Mouse (Mus musculus): ENCODE measurements around the gene Myh13.

Myh13 gene

GRCm38 (mm10) chr11:67321358-67321757 lies at the start of gene Myh13:
Myh13 (plus strand) TSS chr11:67321658.
- no peak for DNase-seq (ENCODE audit: low spot score)

- no peak for DNase-seq (ENCODE audit: low spot score)
Measured at GRCm38 (mm10) chr11:67276601-67277174, 44.8 kb upstream of the Myh13 start, which contains the start of gene Myh8. Myh8 (plus strand) TSS chr11:67277124.

DNA sequence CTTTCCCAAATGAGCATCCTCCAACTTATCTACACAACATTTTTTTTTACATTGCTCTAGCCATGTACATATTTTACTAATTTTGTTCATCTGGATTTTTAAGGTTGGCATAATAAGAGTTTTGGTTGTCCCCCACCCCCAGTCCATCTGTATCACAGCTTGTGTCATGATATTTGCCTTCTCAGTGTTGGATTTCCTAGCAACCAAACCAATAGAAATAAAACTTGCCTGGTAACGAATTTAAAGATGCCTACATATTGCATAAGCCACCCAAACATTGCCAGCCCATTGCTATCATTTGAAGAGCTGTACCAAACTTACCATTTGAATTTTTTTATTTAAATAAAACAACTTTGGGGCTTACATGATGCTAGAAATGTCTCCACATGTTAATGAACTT lies 28.0 kb upstream of the Myh13 start:
- no peak for DNase-seq (ENCODE audit: low spot score)

DNA sequence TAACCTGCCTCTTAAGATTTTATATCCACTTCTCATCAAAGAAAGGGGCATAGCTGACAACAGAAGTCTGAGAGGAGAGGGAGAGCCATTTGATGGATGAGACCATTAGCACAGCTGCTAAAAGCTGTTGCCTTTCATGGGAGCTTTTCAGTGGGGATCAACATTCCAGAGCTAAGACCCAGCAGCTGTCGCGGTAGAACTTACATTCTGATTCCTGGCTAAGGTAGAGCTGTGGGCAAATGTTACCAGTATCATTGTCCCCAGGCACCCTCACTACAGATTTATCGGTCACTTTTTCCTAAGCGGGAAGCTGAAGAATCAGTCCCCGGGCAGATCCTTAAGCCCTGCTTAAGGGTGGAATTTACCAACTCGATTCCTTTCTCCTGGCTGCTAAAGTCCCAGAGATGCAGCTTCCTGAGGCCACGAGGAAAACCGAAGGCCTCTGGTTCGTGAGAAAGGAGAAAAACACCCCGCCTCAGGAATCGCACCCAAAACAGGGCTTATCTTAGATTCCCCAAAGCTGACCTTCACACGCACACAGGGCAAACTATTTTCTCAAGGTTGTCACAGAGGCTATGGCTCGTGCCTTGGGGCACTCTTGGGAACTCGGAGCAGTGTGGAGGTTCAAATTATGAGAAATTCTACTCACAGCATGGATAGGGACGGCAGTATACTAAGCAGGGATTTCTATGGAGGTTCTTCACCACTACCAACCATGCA lies 7.6 kb upstream of the Myh13 start:
- DNase-seq (ENCODE audit: low spot score) = no peak

DNA sequence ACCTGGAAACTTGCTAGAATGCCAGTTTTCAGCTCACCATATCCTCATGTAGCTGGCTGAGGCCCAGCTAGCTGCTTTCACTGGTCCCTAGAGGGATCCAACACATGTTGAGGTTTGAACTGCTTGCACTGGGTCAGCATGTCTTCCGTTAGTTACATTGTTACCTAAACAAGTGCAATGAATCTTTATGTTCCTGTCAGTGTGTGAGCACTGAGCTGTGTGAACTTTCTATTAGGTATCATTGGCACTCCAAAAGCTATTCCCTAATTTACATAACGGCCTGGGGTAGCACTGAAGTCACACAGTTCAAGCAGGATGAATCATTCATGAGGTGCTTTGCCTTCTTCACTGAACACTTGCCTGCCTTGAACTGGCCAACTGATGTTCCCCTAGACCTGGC lies 5.1 kb downstream of the Myh13 start:
- no peak for DNase-seq (ENCODE audit: low spot score)

DNA sequence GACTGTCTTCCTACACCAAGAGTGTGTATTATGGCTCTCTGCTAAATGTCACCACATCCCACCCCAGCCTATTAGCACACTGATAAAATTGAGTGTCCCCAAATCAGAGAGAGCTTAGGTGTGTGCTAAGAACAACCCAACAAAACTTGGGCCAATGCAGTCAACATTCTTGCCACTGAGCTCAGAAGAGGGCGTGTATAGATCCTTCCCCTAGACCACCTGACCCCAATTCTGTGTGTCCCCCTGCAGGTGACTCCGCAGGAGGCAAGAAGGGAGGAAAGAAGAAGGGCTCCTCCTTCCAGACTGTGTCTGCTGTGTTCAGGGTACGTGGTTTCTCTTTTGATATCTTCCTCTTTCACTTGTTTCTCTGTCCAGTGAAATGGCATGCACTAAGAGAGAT lies 23.1 kb downstream of the Myh13 start:
- DNase-seq (ENCODE audit: low spot score) = no peak

GRCm38 (mm10) chr11:67345186-67345855 lies 23.9 kb downstream of the Myh13 start:
- no peak for DNase-seq (ENCODE audit: low spot score)

DNA sequence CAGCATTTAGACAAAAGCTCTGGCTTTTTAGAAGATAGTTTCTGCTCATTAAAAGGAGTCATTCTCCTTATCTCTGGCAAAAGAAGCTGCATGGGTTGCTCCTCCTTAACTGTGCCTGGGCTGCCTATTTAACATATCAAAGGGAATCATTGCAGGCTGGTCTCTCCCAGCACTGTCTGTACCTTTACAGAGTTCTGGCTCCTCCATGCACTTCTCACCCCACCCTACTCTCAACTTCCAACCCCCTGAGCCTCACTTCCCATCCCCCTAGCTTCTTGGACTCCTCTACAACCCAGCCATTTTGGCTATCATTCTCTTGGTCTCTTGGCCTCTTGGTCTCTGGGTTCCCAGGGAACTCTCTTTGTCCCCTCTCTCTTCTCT lies 24.4 kb downstream of the Myh13 start:
- DNase-seq (ENCODE audit: low spot score) = no peak

GRCm38 (mm10) chr11:67350153-67350768 lies 28.8 kb downstream of the Myh13 start:
- peak; percentile 55 for DNase-seq (ENCODE audit: low spot score)

GRCm38 (mm10) chr11:67353011-67353410 lies 31.6 kb downstream of the Myh13 start:
- DNase-seq (ENCODE audit: low spot score) = no peak

- DNase-seq (ENCODE audit: low spot score) = no peak
Measured at GRCm38 (mm10) chr11:67358031-67358430, 36.6 kb downstream of the Myh13 start.

GRCm38 (mm10) chr11:67362236-67362635 lies 40.8 kb downstream of the Myh13 start:
- DNase-seq (ENCODE audit: low spot score) = no peak

GRCm38 (mm10) chr11:67364551-67364950 lies 43.1 kb downstream of the Myh13 start:
- DNase-seq (ENCODE audit: low spot score) = no peak

GRCm38 (mm10) chr11:67364986-67365721 lies 43.7 kb downstream of the Myh13 start:
- DNase-seq (ENCODE audit: low spot score) = no peak

- no peak for DNase-seq (ENCODE audit: low spot score)
Measured at GRCm38 (mm10) chr11:67366936-67367335, 45.5 kb downstream of the Myh13 start.

- peak; percentile 21 for DNase-seq (ENCODE audit: low spot score)
Measured at GRCm38 (mm10) chr11:67373333-67373732, 51.9 kb downstream of the Myh13 start.

- DNase-seq (ENCODE audit: low spot score) = no peak
Measured at GRCm38 (mm10) chr11:67376308-67376707, 54.9 kb downstream of the Myh13 start.

GRCm38 (mm10) chr11:67379703-67380510 lies 58.4 kb downstream of the Myh13 start:
- peak; percentile 75 for DNase-seq (ENCODE audit: low spot score)

GRCm38 (mm10) chr11:67381833-67382232 lies 60.4 kb downstream of the Myh13 start:
- no peak for DNase-seq (ENCODE audit: low spot score)

GRCm38 (mm10) chr11:67384653-67385052 lies 63.2 kb downstream of the Myh13 start:
- no peak for DNase-seq (ENCODE audit: low spot score)

- no peak for DNase-seq (ENCODE audit: low spot score)
Measured at GRCm38 (mm10) chr11:67386815-67387415, 65.5 kb downstream of the Myh13 start.
